Mouse (Mus musculus) CH12.LX (cell line): Measurements from ENCODE around the gene Dlgap3. TPM values are rescaled to one million over a fixed set of nuclear protein-coding genes. Genes with fewer than 3 reads are reported as not detected.

Source experiments
- DNase-seq: peaks from one replicate; pipeline ENCODE4 v3.0.0-alpha.2; 2013; ENCODE audit errors: extremely low read depth
- H3K27ac ChIP-seq: 2 replicates; pipeline ENCODE4 v1.5.1; 2012; ENCODE audit warnings: low read depth, mild to moderate bottlenecking, control low read depth, moderate library complexity; ENCODE audit not compliant: insufficient read depth
- H3K27me3 ChIP-seq: replicated peaks from 2 replicates; pipeline ENCODE3; 2012; ENCODE audit warnings: inconsistent platforms
- H3K36me3 ChIP-seq, 2 experiments: replicated peaks in 1 of 2; 2 replicates each; pipeline versions ENCODE3 to v1.6.1; 2012; ENCODE audit warnings: inconsistent platforms in 1 of 2, low read length in 1 of 2, mild to moderate bottlenecking in 1 of 2, mixed read lengths in 1 of 2, moderate library complexity in 1 of 2; ENCODE audit not compliant: control insufficient read depth in 1 of 2, insufficient read depth in 1 of 2
- H3K4me1 ChIP-seq, 2 experiments: 2 replicates each; pipeline ENCODE4 v1.6.1; 2012; ENCODE audit warnings: inconsistent platforms in 1 of 2, moderate library complexity in 1 of 2; ENCODE audit not compliant: insufficient read depth in 2 of 2, control insufficient read depth in 1 of 2
- H3K4me2 ChIP-seq: 2 replicates; pipeline ENCODE4 v1.6.1; 2012; ENCODE audit warnings: low read depth, mild to moderate bottlenecking, control low read depth; ENCODE audit not compliant: poor library complexity, insufficient read depth, severe bottlenecking
- H3K4me3 ChIP-seq, 3 experiments: fragments of 150-350 bp in 1 of 3; sonication (generic) in 1 of 3; replicated peaks in 1 of 3; 2 replicates each; pipeline versions ENCODE3 to v1.5.1; 2011 to 2012; ENCODE audit warnings: low read depth in 2 of 3, low read length in 2 of 3, mild to moderate bottlenecking in 2 of 3, moderate library complexity in 2 of 3, control low read depth in 1 of 3, improper control_type of control experiment in 1 of 3, inconsistent platforms in 1 of 3, mixed read lengths in 1 of 3; ENCODE audit not compliant: poor library complexity in 1 of 3
- H3K79me2 ChIP-seq: replicated peaks from 2 replicates; pipeline ENCODE4 v1.6.1; 2012; ENCODE audit warnings: mild to moderate bottlenecking, moderate library complexity; ENCODE audit not compliant: control insufficient read depth, poor library complexity, insufficient read depth, severe bottlenecking; ENCODE audit errors: extremely low read depth
- H3K9ac ChIP-seq: 2 replicates; pipeline ENCODE4 v1.6.1; 2012; ENCODE audit warnings: low read depth, mild to moderate bottlenecking, control low read depth, moderate library complexity; ENCODE audit not compliant: insufficient read depth
- H3K9me3 ChIP-seq: replicated peaks from 2 replicates; pipeline ENCODE3; 2012; ENCODE audit warnings: low read length, inconsistent platforms, mixed read lengths
- BHLHE40 ChIP-seq: IDR thresholded peaks from 2 replicates; pipeline ENCODE4 v1.6.1; 2011; ENCODE audit warnings: mild to moderate bottlenecking, low read depth, low read length, improper control_type of control experiment
- CHD2 ChIP-seq: IDR thresholded peaks from 2 replicates; pipeline ENCODE4 v1.6.1; 2011; ENCODE audit warnings: low read length, improper control_type of control experiment
- CTCF ChIP-seq, 2 experiments: IDR thresholded peaks in 1 of 2; conservative IDR thresholded peaks in 1 of 2; 2 replicates each; pipeline ENCODE4 v1.5.1; 2011 to 2012; ENCODE audit warnings: low read depth in 2 of 2, low read length in 2 of 2, improper control_type of control experiment in 1 of 2, inconsistent platforms in 1 of 2, mild to moderate bottlenecking in 1 of 2, moderate library complexity in 1 of 2
- ELF1 ChIP-seq: IDR thresholded peaks from 2 replicates; pipeline ENCODE4 v1.6.1; 2014; ENCODE audit warnings: low read depth, mild to moderate bottlenecking, inconsistent platforms, low read length, improper control_type of control experiment
- EP300 ChIP-seq: IDR thresholded peaks from 2 replicates; pipeline ENCODE4 v1.6.1; 2011; ENCODE audit warnings: low read length, improper control_type of control experiment
- ETS1 ChIP-seq: conservative IDR thresholded peaks from 2 replicates; pipeline ENCODE4 v1.6.1; 2012; ENCODE audit warnings: low read depth, mild to moderate bottlenecking, inconsistent platforms, low read length, improper control_type of control experiment, moderate library complexity
- HCFC1 ChIP-seq: IDR thresholded peaks from 2 replicates; pipeline ENCODE4 v1.6.1; 2012; ENCODE audit warnings: low read depth, mild to moderate bottlenecking, inconsistent platforms, low read length, improper control_type of control experiment
- MAX ChIP-seq: IDR thresholded peaks from 2 replicates; pipeline ENCODE4 v1.6.1; 2011; ENCODE audit warnings: low read length, improper control_type of control experiment
- MEF2A ChIP-seq: IDR thresholded peaks from 2 replicates; pipeline ENCODE4 v1.6.1; 2014; ENCODE audit warnings: low read depth, mild to moderate bottlenecking, inconsistent platforms, low read length, improper control_type of control experiment, borderline replicate concordance
- MXI1 ChIP-seq: IDR thresholded peaks from 2 replicates; pipeline ENCODE4 v1.6.1; 2011; ENCODE audit warnings: mild to moderate bottlenecking, low read depth, low read length, improper control_type of control experiment
- NELFE ChIP-seq: IDR thresholded peaks from 2 replicates; pipeline ENCODE4 v1.6.1; 2011; ENCODE audit warnings: low read depth, low read length, improper control_type of control experiment
- NRF1 ChIP-seq: IDR thresholded peaks from 2 replicates; pipeline ENCODE4 v1.6.1; 2014; ENCODE audit warnings: low read depth, mild to moderate bottlenecking, inconsistent platforms, low read length, improper control_type of control experiment, moderate library complexity
- RCOR1 ChIP-seq: conservative IDR thresholded peaks from 2 replicates; pipeline ENCODE4 v1.6.1; 2012; ENCODE audit warnings: low read depth, mild to moderate bottlenecking, inconsistent platforms, low read length, improper control_type of control experiment
- SIN3A ChIP-seq: IDR thresholded peaks from 2 replicates; pipeline ENCODE4 v1.6.1; 2012; ENCODE audit warnings: low read length, improper control_type of control experiment, inconsistent platforms
- SMC3 ChIP-seq: IDR thresholded peaks from 2 replicates; pipeline ENCODE4 v1.6.1; 2011; ENCODE audit warnings: low read depth, low read length, improper control_type of control experiment
- TBP ChIP-seq: conservative IDR thresholded peaks from 2 replicates; pipeline ENCODE4 v1.6.1; 2011; ENCODE audit warnings: low read depth, low read length, improper control_type of control experiment
- UBTF ChIP-seq: IDR thresholded peaks from 2 replicates; pipeline ENCODE4 v1.6.1; 2012; ENCODE audit warnings: low read depth, mild to moderate bottlenecking, inconsistent platforms, low read length, improper control_type of control experiment, moderate library complexity
- USF1 ChIP-seq: IDR thresholded peaks from 2 replicates; pipeline ENCODE4 v1.6.1; 2014; ENCODE audit warnings: low read depth, mild to moderate bottlenecking, inconsistent platforms, low read length, improper control_type of control experiment
- USF2 ChIP-seq: conservative IDR thresholded peaks from 2 replicates; pipeline ENCODE4 v1.6.1; 2011; ENCODE audit warnings: low read depth, low read length, improper control_type of control experiment
- ZKSCAN1 ChIP-seq: IDR thresholded peaks from 2 replicates; pipeline ENCODE4 v1.6.1; 2012; ENCODE audit warnings: low read depth, inconsistent platforms, low read length, improper control_type of control experiment, borderline replicate concordance
- ZNF384 ChIP-seq: IDR thresholded peaks from 2 replicates; pipeline ENCODE4 v1.6.1; 2012; ENCODE audit warnings: low read depth, low read length, improper control_type of control experiment, inconsistent platforms
- dilution Hi-C: fragments of 300-500 bp; cut with MboI; formaldehyde crosslinking; loops from 2 replicates; pipeline ENCODE4 v1.14.3; 2020; ENCODE audit warnings: low sequenced_read_pairs; ENCODE audit not compliant: extremely low pct_unique_long_range_greater_than_20kb, extremely low pct_ligation_motif_present
- in situ Hi-C: fragments of 300-500 bp; cut with MboI; formaldehyde crosslinking; loops from 3 replicates; pipeline ENCODE4 v1.14.3; 2019; ENCODE audit warnings: low sequenced_read_pairs, low pct_ligation_motif_present, low pct_unique_long_range_greater_than_20kb, mixed read lengths
- polyA plus RNA-seq: library from polyadenylated mRNA; unstranded; fragments of >175 nt; gene quantifications from 2 replicates; pipeline ENCODE4 v1.2.1, GENCODE M21; 2012; ENCODE audit warnings: low read depth; ENCODE audit not compliant: insufficient read length
- total RNA-seq, 2 experiments: library from RNA; depleted of rRNA; stranded (reverse); fragments of 300-350 nt in 1 of 2; fragments of >200 nt in 1 of 2; gene quantifications; 2 replicates each; pipeline ENCODE4 v1.2.3; 2012 to 2014

The Dlgap3 gene
- total and polyA plus RNA-seq, 3 experiments: 0.07 to 0.55 (median 0.08) TPM

GRCm38 (mm10) chr4:127172119-127172518, 3.1 kb downstream of the Dlgap3 start:
- no peaks in the 10 kb centered on the region for H3K79me2 ChIP-seq
- DNase-seq: no peak
- no peak overlapping the region for H3K9ac ChIP-seq
- TF ChIP-seq BHLHE40 (no peak), SIN3A (no peak), CHD2 (no peak), UBTF (no peak), ELF1 (no peak), SMC3 (no peak), RCOR1 (no peak), NELFE (no peak), USF1 (no peak), CTCF (conservative IDR thresholded peaks at IDR 0.05 in 1 of 2, IDR thresholded peaks at IDR 0.05 in 1 of 2; ENCODE audit: low read depth in 2 of 2, low read length in 2 of 2) (no peak)
- no peak overlapping the region for H3K4me3 ChIP-seq
- in situ Hi-C loops (no loop called here), dilution Hi-C loops (no loop called here)
- peaks cover 3% of the 10 kb centered on the region for H3K9me3 ChIP-seq
- no peak overlapping the region for H3K27ac ChIP-seq
- peaks cover 77% of the 10 kb centered on the region for H3K27me3 ChIP-seq
- no peaks in the 10 kb centered on the region for H3K36me3 ChIP-seq
- H3K4me2 ChIP-seq: no peak overlapping the region
- peaks cover 4 to 5% of the 10 kb centered on the region in 2 experiments; a peak in 3 of 4 replicates for H3K4me1 ChIP-seq

DNA sequence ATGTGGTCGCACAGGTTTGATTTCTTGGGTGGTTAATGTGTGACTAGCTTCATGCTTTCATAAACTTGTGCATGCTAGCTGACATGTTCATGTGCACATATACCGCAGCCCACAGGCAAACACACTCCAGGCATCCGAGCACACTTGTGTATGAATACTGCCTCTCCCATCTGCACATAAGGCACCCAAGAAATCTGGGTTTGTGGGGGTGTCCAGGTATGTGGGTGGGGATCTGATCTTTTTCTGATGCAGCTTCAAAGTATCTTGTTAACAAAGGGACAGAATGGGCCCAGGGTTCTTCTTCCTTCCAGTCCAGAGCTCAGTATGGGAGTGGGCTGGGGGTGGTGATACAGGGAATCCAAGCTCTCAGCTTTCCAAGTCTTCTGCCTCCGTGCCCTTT, 3.6 kb downstream of the Dlgap3 start:
- dilution Hi-C loops: no loop called here
- no peak overlapping the region for H3K27ac ChIP-seq

DNA sequence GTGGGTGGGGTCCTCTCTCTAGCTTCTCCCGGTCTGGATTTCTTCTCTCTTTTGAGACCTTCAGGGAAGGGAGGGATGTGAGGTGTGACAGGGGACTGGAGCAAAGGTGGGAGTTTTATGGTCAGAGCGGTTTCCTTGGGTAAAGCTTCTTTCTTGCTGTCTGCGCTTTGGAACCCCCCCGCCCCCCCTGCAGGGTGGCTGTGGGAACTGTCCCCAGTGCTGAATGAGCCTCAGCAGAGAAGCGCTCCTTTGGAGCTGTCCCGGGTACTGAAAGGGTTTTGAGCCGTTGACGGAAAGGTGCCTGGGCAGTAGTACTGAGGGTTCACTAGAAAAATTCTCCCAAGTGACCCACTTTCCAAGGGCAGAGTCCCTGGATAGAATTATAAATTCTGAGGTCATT, 4.5 kb downstream of the Dlgap3 start:
- Histone ChIP-seq H3K9ac (no peak overlapping the region), H3K36me3 (no peaks in the 10 kb centered on the region), H3K4me2 (no peak overlapping the region), H3K4me1 (peaks cover 3 to 4% of the 10 kb centered on the region in 2 experiments; a peak in 3 of 4 replicates), H3K27ac (no peak overlapping the region), H3K4me3 (no peak overlapping the region), H3K79me2 (no peaks in the 10 kb centered on the region), H3K9me3 (peaks cover 3% of the 10 kb centered on the region), H3K27me3 (peaks cover 76% of the 10 kb centered on the region)
- peak; percentile 59 for DNase-seq
- dilution Hi-C loops: no loop called here
- in situ Hi-C loops: no loop called here
- no peak for TF ChIP-seq BHLHE40
- TF ChIP-seq HCFC1: no peak
- no peak for TF ChIP-seq NRF1
- no peak for TF ChIP-seq ZKSCAN1
- TF ChIP-seq SIN3A: peak; percentile 98
- TF ChIP-seq MAX: no peak
- TF ChIP-seq MXI1: peak; percentile 84

More for the DNA sequence above, 3.6 kb downstream of the Dlgap3 start:
- peaks cover 76% of the 10 kb centered on the region for H3K27me3 ChIP-seq
- H3K4me2 ChIP-seq: no peak overlapping the region
- DNase-seq: no peak
- H3K36me3 ChIP-seq: no peaks in the 10 kb centered on the region
- H3K4me3 ChIP-seq: no peak overlapping the region
- peaks cover 3% of the 10 kb centered on the region for H3K9me3 ChIP-seq
- H3K4me1 ChIP-seq: peaks cover 4 to 5% of the 10 kb centered on the region in 2 experiments; a peak in 3 of 4 replicates
- no peak overlapping the region for H3K9ac ChIP-seq
- TF ChIP-seq ETS1 (no peak), MAX (no peak), TBP (no peak), MEF2A (no peak), EP300 (no peak), SIN3A (no peak), ZNF384 (no peak), ZKSCAN1 (no peak), USF2 (no peak)
- TF ChIP-seq, all 38 proteins: peak for 0
- in situ Hi-C loops: no loop called here
- no peaks in the 10 kb centered on the region for H3K79me2 ChIP-seq
